ENCODE assay signal across 8 mouse cellular contexts in the genomic region with DNA sequence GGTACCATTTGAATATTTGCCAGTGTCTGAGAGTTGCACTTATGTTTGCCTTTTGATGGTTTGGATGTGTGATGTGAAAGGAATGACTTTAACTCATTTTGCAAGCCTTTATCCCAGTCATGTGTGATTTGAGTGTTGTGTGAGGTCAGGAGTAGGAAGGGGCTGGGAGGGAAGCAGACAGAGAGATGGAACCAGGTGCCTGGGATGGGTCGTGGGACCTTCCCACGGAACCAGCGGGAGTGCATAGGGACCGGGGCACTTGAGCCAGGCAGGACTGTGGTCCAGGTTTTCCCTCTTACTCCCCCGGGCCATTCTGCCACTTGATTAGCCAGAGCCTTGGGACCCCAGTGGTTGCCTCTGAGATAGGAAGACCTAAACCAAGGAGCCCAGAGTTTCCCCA. TPM values are rescaled to one million over a fixed set of nuclear protein-coding genes. Genes with fewer than 3 reads are reported as not detected.
A peak's percentile ranks its signal among the peaks of the same experiment; 100 is the strongest.
DNase-seq lines count a peak whose midpoint lies in the region; ATAC-seq and TF ChIP-seq lines count a peak whose summit lies in the region.

No protein-coding gene starts in this region.

- TF ChIP-seq CTCF in cerebellum, adult 2 months (IDR thresholded peaks at IDR 0.05; ENCODE audit: borderline replicate concordance, insufficient read depth, low read depth, low read length), result no peak

- no peak for ATAC-seq in lung, embryonic 15.5 days (ENCODE audit: borderline replicate concordance, extremely low read depth, low FRiP score, low TSS enrichment)
- ATAC-seq in hindbrain, embryonic 11.5 days (ENCODE audit: low FRiP score), result peak; percentile 42
- ATAC-seq in midbrain, embryonic 12.5 days (ENCODE audit: low FRiP score, low read depth), result peak; percentile 42

- peak overlapping the region; percentile 94 for H3K9ac ChIP-seq in lung, embryonic 15.5 days
- peak overlapping the region; percentile 98 for H3K9ac ChIP-seq in hindbrain, embryonic 11.5 days (ENCODE audit: low read depth, low read length)
- H3K9ac ChIP-seq in midbrain, embryonic 12.5 days (replicated peaks), result peak overlapping the region; percentile 93

- H3K9me3 ChIP-seq in lung, embryonic 15.5 days, result no peaks in the 10 kb centered on the region
- H3K9me3 ChIP-seq in hindbrain, embryonic 11.5 days (ENCODE audit: control insufficient read depth, low read length), result no peaks in the 10 kb centered on the region
- no peaks in the 10 kb centered on the region for H3K9me3 ChIP-seq in midbrain, embryonic 12.5 days

- H3K4me2 ChIP-seq in lung, embryonic 15.5 days, result peak overlapping the region; percentile 60
- peak overlapping the region; percentile 49 for H3K4me2 ChIP-seq in hindbrain, embryonic 11.5 days (replicated peaks; ENCODE audit: low read depth, low read length)
- H3K4me2 ChIP-seq in midbrain, embryonic 12.5 days (replicated peaks), result peak overlapping the region; percentile 63

- 17% methylated on average over 5 of the region's 5 CpGs for WGBS in lung, embryonic 15.5 days
- 16% methylated on average over 5 of the region's 5 CpGs for WGBS in cerebellum, adult 2 months
- 20% methylated on average over 5 of the region's 5 CpGs for WGBS in hindbrain, embryonic 11.5 days
- 26% methylated on average over 5 of the region's 5 CpGs for WGBS in midbrain, embryonic 12.5 days

- peaks cover 15% of the 10 kb centered on the region for H3K4me1 ChIP-seq in lung, embryonic 15.5 days
- no peaks in the 10 kb centered on the region for H3K4me1 ChIP-seq in cerebellum, adult 2 months (ENCODE audit: control insufficient read depth, insufficient read depth, low read length)
- H3K4me1 ChIP-seq in hindbrain, embryonic 11.5 days (replicated peaks; ENCODE audit: control insufficient read depth, insufficient read depth, low read length), result 0 out of 2 replicates have a peak, but pooled peaks cover 2% of the 10 kb centered on the region
- peaks cover 14% of the 10 kb centered on the region for H3K4me1 ChIP-seq in midbrain, embryonic 12.5 days

- intact Hi-C loops in gastrocnemius, postnatal 14 days (cut with DNase I; ENCODE audit: low total_unique reads), result no loop called here

- peak overlapping the region; percentile 88 for H3K27ac ChIP-seq in lung, embryonic 15.5 days
- no peak overlapping the region for H3K27ac ChIP-seq in cerebellum, adult 2 months (ENCODE audit: insufficient read depth, low read length)
- no peak overlapping the region for H3K27ac ChIP-seq in hindbrain, embryonic 11.5 days (ENCODE audit: low read depth, low read length)
- peak overlapping the region; percentile 97 for H3K27ac ChIP-seq in midbrain, embryonic 12.5 days (replicated peaks)

- peak overlapping the region; percentile 73 for H3K4me3 ChIP-seq in lung, embryonic 15.5 days
- peak overlapping the region; percentile 98 for H3K4me3 ChIP-seq in cerebellum, adult 2 months (replicated peaks; ENCODE audit: insufficient read depth, low read depth, low read length)
- H3K4me3 ChIP-seq in hindbrain, embryonic 11.5 days (ENCODE audit: low read depth, low read length), result peak overlapping the region; percentile 75
- peak overlapping the region; percentile 81 for H3K4me3 ChIP-seq in midbrain, embryonic 12.5 days

- no peak for TF ChIP-seq POLR2A in cerebellum, adult 2 months (IDR thresholded peaks at IDR 0.05; ENCODE audit: borderline replicate concordance, insufficient read depth, low read length)

- H3K27me3 ChIP-seq in lung, embryonic 15.5 days, result no peaks in the 10 kb centered on the region
- H3K27me3 ChIP-seq in cerebellum, adult 2 months (ENCODE audit: control insufficient read depth, insufficient read depth, low read length), result no peaks in the 10 kb centered on the region
- no peaks in the 10 kb centered on the region for H3K27me3 ChIP-seq in hindbrain, embryonic 11.5 days (ENCODE audit: control insufficient read depth, insufficient read depth, low read length)
- H3K27me3 ChIP-seq in midbrain, embryonic 12.5 days, result peaks cover 14% of the 10 kb centered on the region; the same call in 1 of the 2 replicates

- no peaks in the 10 kb centered on the region for H3K36me3 ChIP-seq in lung, embryonic 15.5 days
- no peaks in the 10 kb centered on the region for H3K36me3 ChIP-seq in hindbrain, embryonic 11.5 days (ENCODE audit: control insufficient read depth, insufficient read depth, low read length)
- H3K36me3 ChIP-seq in midbrain, embryonic 12.5 days, result no peaks in the 10 kb centered on the region

- DNase-seq in lung, postnatal 4 days, result no peak
- peak; percentile 18 to 29 for DNase-seq in cerebellum, adult 2 months
- peak; percentile 33 for DNase-seq in hindbrain, embryonic 11.5 days (ENCODE audit: low spot score)
- no peak for DNase-seq in frontal cortex, postnatal 10 days (ENCODE audit: low spot score in 2 of 2)
- no peak for DNase-seq in left cerebral cortex, adult 9 months (ENCODE audit: low spot score in 2 of 2)
- no peak for DNase-seq in gastrocnemius, postnatal 14 days

RNA-seq across cellular contexts. Expression of a gene that starts 0.5 kb away (rescaled TPM):
- 41.6 and 46.9 TPM in 2 replicates for polyA plus RNA-seq in lung, embryonic 15.5 days (2015; fragmentation: Nextera tagmentation; extraction: Ambion mirVana)
- polyA plus RNA-seq in cerebellum, adult 2 months (2012; rRNA removed), result 81.0 and 86.9 TPM in 2 replicates
- polyA plus RNA-seq in hindbrain, embryonic 11.5 days (2014; fragmentation: Nextera tagmentation; extraction: Ambion mirVana), result 28.9 and 31.4 TPM in 2 replicates
- polyA plus RNA-seq in midbrain, embryonic 12.5 days (2016; fragmentation: Nextera tagmentation; extraction: Ambion mirVana), result 44.7 and 47.0 TPM in 2 replicates
- total RNA-seq in gastrocnemius, postnatal 14 days (2021), result 10 to 100 TPM; 17.8 to 19.2 TPM

RNA-seq across cellular contexts. Expression of a gene that starts 8.2 kb away (rescaled TPM):
- polyA plus RNA-seq in lung, embryonic 15.5 days (2015; fragmentation: Nextera tagmentation; extraction: Ambion mirVana), result 160 and 236 TPM in 2 replicates
- polyA plus RNA-seq in cerebellum, adult 2 months (2012; rRNA removed), result 0.19 and 0.38 TPM in 2 replicates
- 3,064 and 3,380 TPM in 2 replicates for polyA plus RNA-seq in hindbrain, embryonic 11.5 days (2014; fragmentation: Nextera tagmentation; extraction: Ambion mirVana)
- polyA plus RNA-seq in midbrain, embryonic 12.5 days (2016; fragmentation: Nextera tagmentation; extraction: Ambion mirVana), result 1,559 and 1,723 TPM in 2 replicates
- not detected for total RNA-seq in gastrocnemius, postnatal 14 days (2021)

RNA-seq across cellular contexts. Expression of a gene that starts 15.3 kb away (rescaled TPM):
- polyA plus RNA-seq in lung, embryonic 15.5 days (2015; fragmentation: Nextera tagmentation; extraction: Ambion mirVana), result 7,834 and 8,642 TPM in 2 replicates
- polyA plus RNA-seq in cerebellum, adult 2 months (2012; rRNA removed), result 188 and 435 TPM in 2 replicates
- polyA plus RNA-seq in hindbrain, embryonic 11.5 days (2014; fragmentation: Nextera tagmentation; extraction: Ambion mirVana), result 2,798 and 2,861 TPM in 2 replicates
- polyA plus RNA-seq in midbrain, embryonic 12.5 days (2016; fragmentation: Nextera tagmentation; extraction: Ambion mirVana), result 2,872 and 3,406 TPM in 2 replicates
- 1,000 to 10,000 TPM; 1,024 TPM for total RNA-seq in gastrocnemius, postnatal 14 days (2021)

RNA-seq across cellular contexts. Expression of a gene that starts 18.8 kb away (rescaled TPM):
- 1.4 and 2.8 TPM in 2 replicates for polyA plus RNA-seq in lung, embryonic 15.5 days (2015; fragmentation: Nextera tagmentation; extraction: Ambion mirVana)
- 1.0 and 1.8 TPM in 2 replicates for polyA plus RNA-seq in cerebellum, adult 2 months (2012; rRNA removed)
- 6.7 and 7.2 TPM in 2 replicates for polyA plus RNA-seq in hindbrain, embryonic 11.5 days (2014; fragmentation: Nextera tagmentation; extraction: Ambion mirVana)
- 3.4 and 4.3 TPM in 2 replicates for polyA plus RNA-seq in midbrain, embryonic 12.5 days (2016; fragmentation: Nextera tagmentation; extraction: Ambion mirVana)
- total RNA-seq in gastrocnemius, postnatal 14 days (2021), result under 1 TPM in 1 of 2 experiments, not detected in 1; 0.41 TPM

RNA-seq across cellular contexts. Expression of a gene that starts 28.3 kb away (rescaled TPM):
- polyA plus RNA-seq in lung, embryonic 15.5 days (2015; fragmentation: Nextera tagmentation; extraction: Ambion mirVana), result 21,194 and 23,046 TPM in 2 replicates
- 435 and 992 TPM in 2 replicates for polyA plus RNA-seq in cerebellum, adult 2 months (2012; rRNA removed)
- 5,394 and 5,453 TPM in 2 replicates for polyA plus RNA-seq in hindbrain, embryonic 11.5 days (2014; fragmentation: Nextera tagmentation; extraction: Ambion mirVana)
- 6,134 and 7,278 TPM in 2 replicates for polyA plus RNA-seq in midbrain, embryonic 12.5 days (2016; fragmentation: Nextera tagmentation; extraction: Ambion mirVana)
- 100 to 1,000 TPM; 795 to 814 TPM for total RNA-seq in gastrocnemius, postnatal 14 days (2021)

Comparison
In these comparisons a context has a peak if more than half of its experiments do, and no peak if none do; other contexts are left out.
1. H3K27ac ChIP-seq: peak in lung, embryonic 15.5 days (single experiment) and midbrain, embryonic 12.5 days (single experiment); none in cerebellum, adult 2 months (single experiment) and hindbrain, embryonic 11.5 days (single experiment).
2. DNase-seq: peak in cerebellum, adult 2 months (2 of 2) and hindbrain, embryonic 11.5 days (single experiment); none in lung, postnatal 4 days (0 of 2), frontal cortex, postnatal 10 days (0 of 2), left cerebral cortex, adult 9 months (0 of 2) and gastrocnemius, postnatal 14 days (single experiment).
3. RNA of a gene that starts 8.2 kb away (polyA plus RNA-seq): 3,064 to 3,380 TPM in hindbrain, embryonic 11.5 days, 1,559 to 1,723 TPM in midbrain, embryonic 12.5 days and 160 to 236 TPM in lung, embryonic 15.5 days; 0.19 to 0.38 TPM in cerebellum, adult 2 months; every median in the first group is over 100 times any median in the second.
4. Peak in every context shown above with its lines, with median percentiles within 50 percentile points of each other: H3K4me2 ChIP-seq, H3K4me3 ChIP-seq and H3K9ac ChIP-seq.